Mouse (Mus musculus) lung, postnatal 10 days (tissue): ENCODE measurements around the gene Rac3.
A peak's percentile ranks its signal among the peaks of the same experiment; 100 is the strongest.

Experiments used
- DNase-seq: peaks from one replicate; pipeline ENCODE4 v3.0.0; 2021

The Rac3 gene

DNA sequence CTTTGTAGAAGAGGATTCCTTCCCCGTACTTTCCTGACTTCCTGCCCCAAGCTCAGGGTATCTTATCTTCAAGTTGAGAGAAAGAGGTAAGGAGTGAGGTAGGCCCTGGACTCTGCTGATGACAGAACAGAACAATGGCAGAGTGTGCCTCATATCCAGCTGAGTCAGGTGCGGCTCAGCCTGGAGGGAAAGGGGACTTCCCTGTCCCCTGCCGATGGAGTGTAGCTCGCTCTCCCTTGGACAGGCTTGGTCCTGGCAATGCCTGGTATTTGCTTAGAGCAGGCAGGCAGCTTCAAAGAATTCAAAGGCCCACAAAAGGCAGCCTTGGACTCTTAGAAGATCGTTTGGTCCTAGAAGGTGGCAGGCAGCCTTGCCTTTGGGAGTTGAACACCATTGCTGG, 15.2 kb upstream of the Rac3 start:
- no peak for DNase-seq

DNA sequence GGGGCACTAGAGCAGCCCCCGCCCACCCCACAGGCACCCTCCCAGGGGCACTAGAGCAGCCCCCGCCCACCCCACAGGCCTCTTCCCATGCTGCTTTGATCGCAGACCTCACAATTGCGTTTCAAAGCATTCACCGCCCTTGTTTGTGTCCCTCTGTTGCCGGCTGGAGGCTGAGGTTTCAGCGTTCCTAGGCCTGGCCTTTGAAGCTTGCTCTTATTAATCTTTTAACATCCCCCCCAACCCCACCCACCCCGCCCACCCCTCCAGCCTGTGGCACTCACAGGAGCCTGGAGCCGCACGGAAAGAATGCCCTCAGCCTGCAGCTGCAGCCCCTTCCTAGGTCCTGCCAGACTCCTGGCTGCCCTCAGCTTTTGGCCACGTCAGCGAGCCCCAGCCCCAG, 14.0 kb upstream of the Rac3 start:
- no peak for DNase-seq

DNA sequence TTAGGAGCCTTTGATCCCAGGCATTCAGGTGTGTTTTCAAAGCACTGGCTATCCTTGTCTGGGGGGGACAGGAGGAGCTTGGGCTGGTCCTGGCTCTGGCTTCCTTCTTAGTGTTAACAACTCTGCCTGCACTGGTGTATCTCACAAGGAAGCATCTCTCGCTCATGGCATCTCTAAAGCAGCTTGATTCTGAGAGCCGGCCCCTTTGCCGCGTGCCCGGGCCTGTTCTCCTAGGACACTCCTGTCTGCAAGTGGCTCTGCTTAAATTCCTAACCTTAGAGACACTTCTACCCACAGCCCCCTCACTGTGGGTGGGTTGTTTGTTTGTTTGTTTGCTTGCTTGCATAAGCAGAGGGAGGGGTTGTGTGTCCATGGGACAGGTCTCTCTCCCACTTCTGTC, 13.3 kb upstream of the Rac3 start:
- DNase-seq: no peak

DNA sequence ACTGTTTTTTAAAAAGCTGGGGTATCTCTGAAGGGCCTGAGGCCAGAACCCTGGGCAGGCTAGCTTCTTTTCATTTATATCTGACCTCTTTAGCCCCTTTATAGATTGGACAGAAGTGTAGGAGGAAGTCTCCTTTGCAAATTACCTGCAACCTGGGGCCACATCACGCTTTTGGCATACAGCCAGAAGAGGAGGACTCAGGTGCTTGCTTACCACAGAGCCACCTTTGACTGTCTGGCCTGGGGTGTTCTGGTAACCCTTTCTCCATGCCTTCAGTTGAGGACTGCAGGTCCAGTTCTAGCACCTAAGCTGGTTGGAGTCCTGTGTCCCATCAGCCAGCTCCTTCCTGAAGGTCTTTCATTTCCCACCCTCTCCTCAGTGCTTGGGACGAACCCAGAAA, 11.7 kb upstream of the Rac3 start:
- peak; percentile 30 for DNase-seq

DNA sequence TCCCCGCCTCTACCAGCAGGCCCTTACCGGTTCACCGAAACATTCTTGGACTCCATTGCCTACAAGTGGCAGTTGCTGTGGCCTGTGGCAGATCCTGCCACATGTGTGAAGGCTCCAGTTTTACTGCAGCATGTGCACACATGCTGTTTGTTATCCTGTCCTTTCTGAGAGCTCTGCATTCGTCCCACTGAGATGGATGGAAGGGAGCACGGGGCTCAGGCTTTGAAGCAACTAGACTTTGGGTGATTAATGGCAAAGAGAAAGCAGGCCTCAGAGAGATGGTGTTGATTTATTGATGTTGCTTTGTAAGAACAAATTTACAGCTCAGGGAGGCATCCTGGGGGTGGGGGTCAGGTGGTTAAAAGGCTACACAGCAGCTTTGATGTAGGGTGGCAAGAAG, 10.6 kb upstream of the Rac3 start:
- no peak for DNase-seq

DNA sequence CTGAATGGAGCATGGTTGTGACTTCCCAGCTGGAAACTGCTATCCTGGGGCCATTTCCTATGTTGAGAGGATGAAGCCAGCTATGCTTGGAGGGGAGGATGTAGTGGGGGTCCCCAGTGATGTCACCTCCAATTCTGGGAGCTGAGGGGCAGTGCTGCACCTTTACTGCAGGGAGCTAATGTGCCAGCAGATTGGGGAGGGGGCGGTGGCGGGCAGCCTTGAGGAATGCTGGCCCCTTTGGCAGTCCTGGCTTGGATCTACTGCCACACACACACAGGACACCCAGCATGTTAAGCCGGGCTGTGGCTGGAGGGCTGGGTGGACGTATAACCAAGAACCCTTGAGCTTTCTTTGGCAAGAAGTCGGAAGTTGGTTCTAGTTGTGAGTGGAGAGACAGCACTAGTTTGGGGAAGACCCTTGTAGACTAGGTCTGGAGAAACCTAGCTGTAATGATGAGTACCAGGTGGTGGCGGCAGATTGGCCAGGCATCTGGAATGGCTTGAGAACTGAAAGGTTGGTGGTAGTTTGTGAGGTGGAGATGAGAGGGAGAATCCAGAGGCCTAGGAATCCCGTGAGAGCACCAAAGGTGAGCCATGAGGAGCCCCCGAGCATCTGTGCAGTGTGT, 9.2 kb upstream of the Rac3 start:
- DNase-seq: no peak

DNA sequence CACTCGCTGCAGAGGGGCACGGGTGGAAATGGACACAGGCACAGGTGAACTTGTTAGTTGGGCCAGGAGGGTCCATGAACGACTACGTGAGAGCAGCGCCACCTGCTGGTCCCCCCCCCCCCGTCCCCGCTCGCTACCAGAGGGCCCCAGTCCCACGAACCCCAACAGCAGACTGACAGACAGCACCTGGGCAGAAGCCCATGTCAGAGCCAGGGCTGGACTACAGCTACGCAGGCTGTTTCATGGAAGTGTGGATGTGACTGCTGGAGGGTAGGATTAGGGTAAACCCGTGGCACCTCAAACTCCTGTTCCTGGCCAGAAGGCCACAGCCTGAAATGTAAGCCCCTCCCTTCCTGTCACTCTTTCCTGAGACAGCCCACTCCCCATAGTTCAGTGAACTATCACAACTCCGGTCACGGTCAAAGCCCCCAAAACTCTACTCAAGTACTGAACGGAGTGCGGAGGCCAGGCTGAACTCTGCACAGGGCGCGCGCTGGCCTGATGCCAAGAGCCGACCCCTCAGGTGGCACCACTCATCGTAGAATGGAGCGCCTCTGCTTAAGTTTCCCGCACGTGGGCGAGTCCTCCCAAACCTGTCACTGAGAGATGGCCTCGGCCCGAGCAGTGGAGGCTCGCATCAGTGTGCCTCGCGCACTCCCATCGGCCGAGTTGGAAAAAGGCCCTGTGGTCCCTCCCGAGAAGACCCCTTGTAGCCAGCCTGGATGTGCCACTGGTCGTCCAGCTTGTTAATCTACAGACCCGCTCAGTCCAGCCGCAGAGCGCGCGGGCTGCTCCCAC, 8.3 kb upstream of the Rac3 start:
- peak; percentile 49 for DNase-seq

DNA sequence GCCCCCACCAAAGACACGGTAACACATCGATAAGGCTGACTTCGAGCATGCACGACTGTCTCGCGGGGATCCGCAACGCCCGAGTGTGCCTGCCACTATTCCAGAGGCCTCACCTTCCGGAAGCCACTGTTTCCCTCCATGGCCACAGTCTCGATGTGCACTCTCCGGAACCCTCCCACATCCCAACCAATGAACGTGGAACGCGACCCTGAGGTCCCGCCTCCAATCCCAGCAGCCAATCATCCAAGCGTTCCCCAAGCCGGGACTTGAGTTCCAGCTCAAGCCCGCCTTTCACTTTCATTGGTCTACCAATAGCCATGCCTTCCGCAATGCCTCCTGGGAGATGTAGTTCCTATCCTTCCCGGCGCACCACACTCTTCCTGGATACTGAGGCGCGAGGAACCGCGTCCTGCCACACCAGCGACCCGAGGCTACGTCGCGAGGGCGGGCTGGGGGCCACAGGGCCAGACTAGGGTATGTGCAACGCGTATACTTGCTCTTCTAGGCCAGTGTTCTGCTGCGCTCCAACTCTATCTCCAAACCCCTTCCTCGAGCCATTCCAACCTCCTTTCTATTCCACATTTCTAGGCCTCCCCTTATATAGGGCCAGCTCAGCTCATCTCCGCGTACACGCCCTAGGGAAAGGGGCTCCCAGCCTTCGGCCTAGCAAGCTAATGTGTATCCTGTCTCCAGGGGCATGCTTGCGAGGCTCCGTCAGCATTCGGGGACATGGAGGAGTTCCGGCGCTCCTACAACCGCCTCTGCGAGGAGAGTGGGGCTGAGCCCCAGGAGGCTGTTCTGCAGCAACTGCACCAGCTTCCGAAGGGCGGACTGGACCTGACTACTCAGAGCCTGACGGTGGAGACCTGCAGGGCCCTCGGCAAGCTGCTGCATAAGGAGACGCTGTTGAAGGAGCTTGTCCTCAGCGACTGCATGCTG, 7.4 kb upstream of the Rac3 start, which contains the start of the genes Cenpx and Lrrc45:
Gene Cenpx (minus strand): TSS at position 159 of the 939 bp plus-strand sequence.
Gene Lrrc45 (plus strand): TSS at position 346 of the 939 bp plus-strand sequence.
- peak; percentile 99 for DNase-seq

DNA sequence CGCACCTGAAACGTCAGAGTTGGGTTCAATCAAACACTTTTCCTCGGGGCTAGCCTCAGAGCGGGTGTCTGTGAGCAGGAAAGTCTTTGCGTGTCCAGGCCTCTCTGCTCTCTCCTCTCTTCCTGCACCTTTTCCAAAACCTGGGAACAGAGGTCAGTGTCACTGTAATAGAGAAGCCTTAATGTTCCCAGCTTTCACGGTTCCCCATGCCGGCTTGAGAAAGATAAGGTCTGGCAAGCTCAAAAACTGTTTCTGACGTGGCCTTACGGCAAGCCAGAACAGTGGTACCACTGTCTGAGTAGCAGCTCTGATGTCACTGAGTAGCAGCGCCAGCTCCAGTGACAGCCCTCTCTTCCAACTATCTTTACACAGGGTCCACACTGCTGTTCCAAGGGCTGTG, 6.7 kb upstream of the Rac3 start:
- DNase-seq: no peak

DNA sequence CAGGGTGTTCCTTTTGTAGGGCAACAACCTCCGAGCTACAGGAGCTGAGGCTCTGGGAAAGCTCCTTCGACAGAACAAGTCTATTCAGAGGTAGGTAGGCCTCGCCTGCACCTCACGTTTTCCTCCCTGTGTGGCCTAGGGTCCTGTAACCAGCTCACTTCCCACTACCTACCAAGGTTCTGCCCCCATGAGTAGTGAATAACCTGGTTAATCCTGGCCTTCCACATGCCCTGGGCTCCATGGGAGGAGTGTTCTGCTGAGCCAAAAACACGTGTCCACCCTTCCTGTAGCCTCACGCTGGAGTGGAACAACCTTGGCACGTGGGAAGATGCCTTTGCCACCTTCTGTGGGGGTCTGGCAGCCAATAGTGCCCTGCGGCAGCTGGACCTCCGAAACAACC, 6.1 kb upstream of the Rac3 start:
- DNase-seq: no peak

DNA sequence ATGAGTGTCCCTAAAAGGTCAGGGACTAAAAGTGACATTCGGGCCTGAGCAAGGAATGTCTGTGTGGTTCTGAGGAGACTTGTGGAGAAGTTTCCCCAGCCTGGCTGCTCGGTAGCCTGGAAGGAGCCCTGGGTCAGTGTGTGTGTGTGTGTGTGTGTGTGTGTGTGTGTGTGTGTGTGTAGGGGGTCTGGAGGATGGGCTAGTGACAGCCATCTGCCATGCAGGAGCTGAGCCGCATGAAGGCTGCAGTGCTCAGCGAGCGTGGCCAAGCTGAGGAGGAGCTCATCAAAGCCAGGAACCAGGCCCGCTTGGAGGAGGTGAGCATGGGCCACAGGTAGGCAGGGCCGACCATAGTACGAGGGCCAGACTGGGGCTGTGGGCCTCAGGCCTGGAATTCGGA, 2.0 kb upstream of the Rac3 start:
- no peak for DNase-seq

DNA sequence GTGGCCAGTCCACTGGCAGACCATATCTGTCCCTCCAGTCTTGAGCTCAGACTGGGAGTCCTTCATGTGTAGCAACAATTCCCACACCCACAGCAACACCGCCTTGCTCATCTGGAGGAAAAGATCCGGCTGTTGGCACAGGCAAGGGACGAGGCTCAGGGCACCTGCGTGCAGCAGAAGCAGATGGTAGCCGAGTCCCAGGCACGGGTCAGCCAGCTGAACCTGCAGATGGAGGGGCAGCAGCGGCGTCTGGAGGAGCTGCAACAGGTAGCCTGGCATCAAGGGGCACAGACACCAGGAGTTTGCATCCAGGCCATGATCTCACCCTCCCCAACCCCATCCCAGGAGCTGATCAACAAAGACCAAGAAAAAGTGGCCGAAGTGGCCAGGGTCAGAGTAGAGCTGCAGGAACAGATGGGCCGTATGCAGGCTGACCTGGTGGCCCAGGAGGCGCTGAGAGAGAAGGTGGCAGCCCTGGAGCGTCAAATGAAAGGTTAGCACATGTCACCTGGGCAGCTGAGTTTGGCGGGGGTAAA, 1.4 kb upstream of the Rac3 start:
- DNase-seq: no peak

DNA sequence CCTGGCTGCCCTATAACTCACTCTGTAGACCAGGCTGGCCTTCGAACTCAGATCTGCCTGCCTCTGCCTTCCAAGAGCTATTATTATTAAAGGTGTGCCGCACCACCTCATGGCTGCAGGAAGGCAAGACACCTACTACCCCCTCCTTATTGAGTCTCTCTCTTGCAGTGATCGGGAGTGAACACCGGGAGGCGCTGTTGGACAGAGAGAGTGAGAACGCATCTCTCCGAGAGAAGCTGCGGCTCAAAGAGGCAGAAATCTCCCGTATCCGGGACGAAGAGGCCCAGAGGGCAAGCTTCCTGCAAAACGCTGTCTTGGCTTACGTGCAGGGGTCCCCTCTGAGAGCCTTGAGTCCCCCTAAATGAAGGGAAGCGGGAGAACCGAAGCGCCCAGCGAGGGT, 820 bp upstream of the Rac3 start:
- peak; percentile 96 for DNase-seq

DNA sequence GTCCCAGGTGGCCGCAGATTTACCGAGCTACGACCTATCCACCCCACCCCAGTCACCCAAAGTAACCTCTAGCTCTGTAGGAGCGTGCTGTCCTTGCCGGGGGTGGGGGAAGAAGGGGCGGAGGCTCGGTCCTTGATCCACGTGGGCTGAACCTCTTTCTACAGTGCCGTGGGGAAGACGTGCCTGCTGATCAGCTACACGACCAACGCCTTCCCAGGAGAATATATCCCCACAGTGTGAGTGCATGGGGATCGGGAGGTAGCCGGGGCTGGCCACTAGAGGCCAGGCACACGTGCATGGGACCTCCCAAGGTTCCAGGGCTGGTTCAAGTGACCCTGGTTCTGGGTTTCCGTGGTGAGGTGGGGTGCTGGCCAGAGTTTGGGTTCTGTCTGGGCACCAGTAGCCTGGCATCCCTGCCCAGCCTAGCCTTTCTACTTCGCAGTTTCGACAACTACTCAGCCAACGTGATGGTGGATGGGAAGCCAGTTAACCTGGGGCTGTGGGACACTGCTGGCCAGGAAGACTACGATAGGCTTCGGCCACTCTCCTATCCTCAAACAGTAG, 879 bp downstream of the Rac3 start:
- no peak for DNase-seq

DNA sequence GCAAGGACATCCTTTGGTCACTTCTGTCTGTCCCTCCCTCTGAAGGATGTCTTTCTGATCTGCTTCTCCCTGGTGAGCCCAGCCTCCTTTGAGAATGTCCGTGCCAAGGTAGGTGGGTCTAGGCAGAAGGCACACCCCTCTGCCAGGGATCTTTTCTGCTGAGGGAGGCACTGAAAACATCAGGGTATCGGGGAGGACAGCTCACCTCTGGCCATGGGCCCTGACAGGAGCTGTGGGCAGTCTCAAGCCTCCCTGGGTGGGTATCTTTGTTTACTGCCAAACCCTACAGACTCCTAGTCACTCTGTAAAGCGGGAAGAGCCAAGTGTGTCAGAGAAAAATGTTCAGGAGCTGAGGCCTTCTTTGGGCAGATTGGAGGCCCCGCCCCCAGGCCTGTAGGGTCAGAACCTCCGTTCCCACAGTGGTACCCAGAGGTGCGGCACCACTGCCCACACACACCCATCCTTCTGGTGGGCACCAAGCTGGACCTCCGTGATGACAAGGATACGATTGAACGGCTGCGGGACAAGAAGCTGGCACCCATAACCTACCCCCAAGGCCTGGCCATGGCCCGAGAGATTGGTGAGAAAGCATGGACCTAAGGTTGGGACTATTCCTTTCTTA, 1.6 kb downstream of the Rac3 start:
- peak; percentile 36 for DNase-seq

DNA sequence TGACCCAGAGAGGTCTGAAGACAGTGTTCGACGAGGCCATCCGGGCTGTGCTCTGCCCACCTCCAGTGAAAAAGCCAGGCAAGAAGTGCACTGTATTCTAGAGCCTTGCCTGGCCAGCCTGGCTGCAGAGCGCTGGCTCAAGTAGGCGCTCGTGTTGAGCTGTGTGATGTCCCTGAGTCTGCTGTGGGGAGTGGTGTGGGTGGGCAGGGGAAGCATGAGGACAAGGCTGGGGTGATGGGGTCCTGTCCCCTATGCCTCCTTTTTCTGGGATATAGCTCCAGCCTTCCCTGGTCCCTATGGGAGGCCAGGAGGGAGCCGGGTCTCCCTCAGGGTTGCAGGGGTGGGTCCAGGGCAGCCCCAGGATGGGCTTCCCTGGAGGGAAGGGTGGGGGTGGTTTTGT, 2.2 kb downstream of the Rac3 start:
- no peak for DNase-seq

DNA sequence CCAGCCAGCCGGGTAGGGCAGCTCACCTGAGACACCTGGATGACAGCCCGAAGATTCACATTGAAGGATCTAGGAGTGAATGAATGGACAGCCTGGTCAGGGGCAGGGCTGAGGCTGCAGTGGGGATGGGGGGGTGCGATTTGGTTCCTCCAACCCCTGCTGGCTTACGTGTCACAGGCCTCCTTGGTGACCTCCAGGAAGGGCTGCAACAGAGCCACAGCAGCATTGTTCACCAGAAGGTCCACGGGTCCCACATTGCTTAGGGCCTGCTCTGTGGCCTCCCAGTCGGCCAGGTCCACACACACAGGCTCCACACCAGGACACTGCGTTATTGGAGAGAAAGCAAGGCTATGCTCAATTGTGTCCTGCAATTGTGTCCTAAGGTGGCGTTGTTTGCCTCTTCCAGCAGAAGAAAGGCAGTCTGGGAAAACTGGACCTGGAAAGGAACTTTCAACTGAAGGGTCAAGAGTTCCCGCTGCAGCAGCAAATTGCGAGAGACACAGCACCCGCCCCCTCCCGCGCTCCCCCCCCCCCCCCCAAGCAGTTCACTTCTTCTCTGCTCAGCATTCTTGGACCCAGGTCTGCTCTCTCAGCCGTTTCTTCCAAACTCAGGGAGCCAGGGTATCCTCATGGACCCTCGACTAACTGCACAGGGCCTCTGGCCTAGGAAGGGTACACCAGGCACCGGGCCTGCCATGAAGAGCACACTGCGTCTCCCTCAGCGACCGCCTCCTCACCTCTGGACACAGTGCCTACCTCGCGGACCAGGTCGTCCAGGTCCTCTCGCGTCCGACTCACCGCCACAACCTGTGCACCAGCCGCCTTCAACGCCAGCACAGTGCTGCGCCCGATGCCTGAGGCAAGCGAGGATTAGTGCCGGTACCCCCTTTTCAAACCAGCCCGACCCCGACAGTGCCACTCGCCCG, 5.2 kb downstream of the Rac3 start:
- DNase-seq: no peak

DNA sequence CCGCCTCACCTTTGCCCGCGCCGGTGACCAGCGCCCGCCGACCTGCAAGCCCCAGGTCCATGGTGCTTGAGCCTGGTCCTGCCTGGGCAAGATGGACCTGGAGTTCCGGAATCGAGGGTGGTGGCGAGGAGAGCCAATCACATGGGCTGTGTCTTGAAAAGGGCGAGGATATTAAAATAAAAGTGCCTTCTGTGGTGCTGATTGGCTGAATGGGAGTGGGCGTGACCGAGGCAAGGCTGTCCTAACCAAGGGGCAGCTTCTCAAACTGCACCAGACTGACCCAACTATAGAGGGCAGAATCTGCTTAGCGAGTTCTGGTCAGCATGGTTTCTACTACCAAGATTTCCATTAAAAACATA, 5.9 kb downstream of the Rac3 start, which contains the start of gene Dcxr:
Gene Dcxr (minus strand): TSS at position 113 of the 359 bp plus-strand sequence.
- peak; percentile 97 for DNase-seq

DNA sequence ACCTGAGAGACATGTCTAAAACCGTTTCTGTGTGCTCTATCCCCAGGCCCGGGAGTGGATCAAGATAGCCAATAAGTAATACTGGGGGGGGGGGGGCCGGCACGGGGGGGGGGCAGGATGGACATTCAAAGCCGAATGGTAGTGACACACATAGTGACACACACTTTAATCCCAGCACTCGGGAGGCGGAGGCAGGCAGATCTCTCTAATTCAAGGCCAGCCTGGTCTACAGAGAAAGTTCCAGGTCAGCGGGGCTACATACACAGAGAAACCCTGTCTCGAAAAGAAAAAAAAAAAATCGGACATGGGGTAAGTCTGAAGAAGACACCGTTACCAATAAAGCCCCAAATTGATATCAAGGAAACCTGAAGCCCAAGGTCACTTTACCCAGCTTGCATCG, 6.3 kb downstream of the Rac3 start:
- DNase-seq: no peak

DNA sequence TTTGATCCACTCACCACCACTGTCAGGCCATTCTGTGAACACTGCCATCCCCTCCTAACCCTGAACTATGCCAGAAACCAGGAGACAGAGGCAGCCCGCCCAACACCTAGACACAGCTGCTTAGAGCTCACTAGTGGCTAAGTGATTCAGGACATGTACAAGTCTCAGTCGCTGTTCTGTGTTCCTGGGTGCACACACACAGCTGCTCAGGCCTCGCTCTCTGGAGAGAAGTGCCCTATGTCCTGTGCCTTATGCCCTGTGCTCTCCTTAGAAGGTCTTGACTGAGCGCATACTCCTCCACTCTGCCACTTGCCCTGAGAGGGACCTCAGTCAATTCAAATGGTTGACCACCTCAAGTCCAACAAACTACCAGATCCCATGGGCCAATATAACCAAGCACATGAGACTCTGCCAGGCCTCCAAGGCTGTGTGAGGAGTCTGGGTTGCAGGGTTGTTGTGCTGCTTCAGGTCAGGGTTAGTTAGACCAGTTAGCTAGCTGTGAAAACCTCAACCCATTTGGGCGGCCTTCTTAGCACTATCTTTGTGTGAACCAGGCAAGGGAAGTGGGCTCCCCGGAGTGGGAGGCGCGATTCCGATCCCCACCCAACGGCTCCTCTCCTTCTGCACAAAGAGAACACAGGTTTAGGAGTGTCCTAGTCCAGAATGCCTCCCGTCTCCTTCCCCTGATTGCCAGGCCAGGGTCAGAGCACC, 7.4 kb downstream of the Rac3 start:
- no peak for DNase-seq
